Comparison of ENCODE assay signal across 41 mouse cellular contexts in the genomic region with DNA sequence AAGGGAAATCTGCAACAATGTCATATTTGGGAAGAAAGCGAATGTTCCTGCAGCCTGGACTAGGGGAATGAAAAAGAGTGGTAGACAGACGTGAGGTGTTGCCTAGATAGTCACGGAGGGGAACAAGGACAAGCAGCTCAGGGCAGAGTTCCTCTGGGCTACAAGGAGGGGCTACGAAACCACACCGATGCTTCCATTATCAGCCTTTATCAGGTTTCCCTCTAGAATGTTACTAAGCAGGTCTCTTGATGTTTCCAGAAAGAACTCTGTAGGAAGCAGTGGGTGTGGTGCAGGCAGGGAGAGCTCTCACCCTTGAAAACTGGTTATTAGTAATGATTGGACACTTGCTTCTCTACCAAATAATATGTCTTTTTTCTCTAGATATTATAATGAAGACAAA. TPM values are rescaled to one million over a fixed set of nuclear protein-coding genes. Genes with fewer than 3 reads are reported as not detected.
"Had no signal": no experiment of that assay in that cellular context is flagged by ENCODE, and none has a peak within 500 bp of the region (broad histone marks: within the 10 kb centered on the region; RNA-seq: fewer than 3 reads in every experiment).

No protein-coding gene starts in this region.

- ATAC-seq: hindbrain, embryonic 16.5 days; inflammation-experienced regulatory T-cells, adult 6 months; intestine, embryonic 15.5 days; intestine, postnatal 0 days had no signal

- H3K4me1 ChIP-seq: hindbrain, embryonic 10.5 days; hindbrain, embryonic 12.5 days; intestine, embryonic 15.5 days; liver, embryonic 13.5 days; liver, embryonic 15.5 days had no signal

- H3K27me3 ChIP-seq: hindbrain, embryonic 12.5 days; intestine, embryonic 15.5 days; limb, embryonic 12.5 days; liver, embryonic 13.5 days had no signal

- H3K9me3 ChIP-seq: hindbrain, embryonic 10.5 days; hindbrain, embryonic 12.5 days; intestine, embryonic 15.5 days; limb, embryonic 12.5 days; liver, embryonic 13.5 days; liver, embryonic 15.5 days had no signal

- H3K9ac ChIP-seq: hindbrain, embryonic 12.5 days; hindbrain, embryonic 14.5 days; intestine, embryonic 15.5 days; limb, embryonic 12.5 days; liver, embryonic 13.5 days; liver, embryonic 15.5 days had no signal

- H3K4me3 ChIP-seq: heart, adult 2 months; hindbrain, embryonic 10.5 days; hindbrain, embryonic 12.5 days; intestine, embryonic 15.5 days; limb, embryonic 12.5 days; liver, embryonic 13.5 days; liver, embryonic 15.5 days had no signal

- H3K27ac ChIP-seq: heart, adult 2 months; hindbrain, embryonic 10.5 days; hindbrain, embryonic 12.5 days; hindbrain, embryonic 14.5 days; intestine, embryonic 15.5 days; kidney, postnatal 0 days; limb, embryonic 12.5 days; liver, embryonic 13.5 days; liver, embryonic 15.5 days had no signal

- DNase-seq: gastrocnemius, postnatal 14 days; gastrocnemius, postnatal 36 days; heart, adult 11 months; heart, adult 2 months; heart, postnatal 10 days; heart, postnatal 4 days; kidney, adult 18-20 months; kidney, adult 8-10 months; kidney, postnatal 14 days; kidney, postnatal 36 days; layer of hippocampus, adult 9-11 months; layer of hippocampus, postnatal 36 days; left cerebral cortex, postnatal 4 days; liver, embryonic 13.5 days had no signal

- H3K36me3 ChIP-seq: hindbrain, embryonic 10.5 days; hindbrain, embryonic 12.5 days; intestine, embryonic 15.5 days; limb, embryonic 12.5 days; liver, embryonic 13.5 days; liver, embryonic 15.5 days had no signal

- H3K4me2 ChIP-seq: heart, embryonic 11.5 days; hindbrain, embryonic 12.5 days; hindbrain, embryonic 14.5 days; intestine, embryonic 15.5 days; limb, embryonic 12.5 days; liver, embryonic 13.5 days; liver, embryonic 15.5 days had no signal

RNA-seq across cellular contexts. Expression of a gene that starts 55.8 kb away (rescaled TPM):
- total RNA-seq: gastrocnemius, adult 18-20 months; gastrocnemius, postnatal 14 days; gastrocnemius, postnatal 36 days; heart, adult 2 months; heart, postnatal 10 days; heart, postnatal 25 days; heart, postnatal 4 days; layer of hippocampus, adult 18-20 months; layer of hippocampus, adult 8-10 months; layer of hippocampus, postnatal 14 days; layer of hippocampus, postnatal 36 days; left cerebral cortex, adult 18-20 months; left cerebral cortex, adult 8-10 months; left cerebral cortex, postnatal 10 days; left cerebral cortex, postnatal 25 days; left cerebral cortex, postnatal 4 days; liver, adult 2 months had no signal
- polyA plus RNA-seq: gonadal fat pad, adult 2 months; heart, adult 2 months; heart, embryonic 11.5 days; heart, embryonic 14.5 days; heart, embryonic 16.5 days; hindbrain, embryonic 10.5 days; hindbrain, embryonic 12.5 days; hindbrain, embryonic 14.5 days; hindbrain, embryonic 16.5 days; inflammation-experienced regulatory T-cells, adult 6 months; intestine, embryonic 15.5 days; intestine, postnatal 0 days; kidney, embryonic 14.5 days; kidney, postnatal 0 days; large intestine, adult 2 months; limb, embryonic 12.5 days; limb, embryonic 14.5 days; liver, adult 2 months; liver, embryonic 13.5 days; liver, embryonic 15.5 days had no signal
